Mouse (Mus musculus): Measurements from ENCODE around the gene Galnt10.
"Not testable (repeated sequence)": the region's sequence is repeated elsewhere in the genome, so short reads cannot be mapped to it uniquely, and the experiment has no call there.

Galnt10 gene

GRCm38 (mm10) chr11:57790866-57791535, 145.8 kb downstream of the Galnt10 start:
- no peak for DNase-seq (ENCODE audit: low spot score)

- DNase-seq (ENCODE audit: low spot score), result no peak
Measured at GRCm38 (mm10) chr11:57795086-57795485, 149.8 kb downstream of the Galnt10 start.

GRCm38 (mm10) chr11:57797828-57798227, 152.6 kb downstream of the Galnt10 start:
- no peak for DNase-seq (ENCODE audit: low spot score)

- no peak for DNase-seq (ENCODE audit: low spot score)
Measured at GRCm38 (mm10) chr11:57799456-57799855, 154.2 kb downstream of the Galnt10 start.

- DNase-seq (ENCODE audit: low spot score), result no peak
Measured at GRCm38 (mm10) chr11:57800266-57800951, 155.2 kb downstream of the Galnt10 start.

- DNase-seq (ENCODE audit: low spot score), result peak; percentile 95
Measured at GRCm38 (mm10) chr11:57800971-57801765, 155.9 kb downstream of the Galnt10 start, which contains the start of gene Sap30l. Sap30l (plus strand) TSS chr11:57801637.

GRCm38 (mm10) chr11:57801766-57802510, 156.7 kb downstream of the Galnt10 start:
- DNase-seq (ENCODE audit: low spot score), result no peak

- DNase-seq (ENCODE audit: low spot score), result no peak
Measured at GRCm38 (mm10) chr11:57802511-57802870, 157.2 kb downstream of the Galnt10 start.

- DNase-seq (ENCODE audit: low spot score), result no peak
Measured at GRCm38 (mm10) chr11:57805047-57805446, 159.8 kb downstream of the Galnt10 start.

GRCm38 (mm10) chr11:57809017-57809731, 163.9 kb downstream of the Galnt10 start:
- DNase-seq (ENCODE audit: low spot score), result no peak

- DNase-seq (ENCODE audit: low spot score), result no peak
Measured at GRCm38 (mm10) chr11:57809732-57810098, 164.5 kb downstream of the Galnt10 start.

- no peak for DNase-seq (ENCODE audit: low spot score)
Measured at GRCm38 (mm10) chr11:57811006-57811405, 165.8 kb downstream of the Galnt10 start.

- no peak for DNase-seq (ENCODE audit: low spot score)
Measured at GRCm38 (mm10) chr11:57812212-57812611, 167.0 kb downstream of the Galnt10 start.

- no peak for DNase-seq (ENCODE audit: low spot score)
Measured at GRCm38 (mm10) chr11:57813641-57814040, 168.4 kb downstream of the Galnt10 start.

GRCm38 (mm10) chr11:57818189-57818588, 172.9 kb downstream of the Galnt10 start:
- DNase-seq (ENCODE audit: low spot score), result no peak

- peak; percentile 42 for DNase-seq (ENCODE audit: low spot score)
Measured at GRCm38 (mm10) chr11:57819999-57820581, 174.8 kb downstream of the Galnt10 start.

GRCm38 (mm10) chr11:57823159-57823558, 177.9 kb downstream of the Galnt10 start:
- not testable (repeated sequence) for DNase-seq (ENCODE audit: low spot score)

- DNase-seq (ENCODE audit: low spot score), result no peak
Measured at GRCm38 (mm10) chr11:57823714-57824113, 178.5 kb downstream of the Galnt10 start.

- not testable (repeated sequence) for DNase-seq (ENCODE audit: low spot score)
Measured at GRCm38 (mm10) chr11:57825234-57825633, 180.0 kb downstream of the Galnt10 start.

- no peak for DNase-seq (ENCODE audit: low spot score)
Measured at GRCm38 (mm10) chr11:57827048-57827914, 182.0 kb downstream of the Galnt10 start.

All from left cerebral cortex, adult 11 months (tissue).